Mouse (Mus musculus): ENCODE data around the gene Bdp1. TPM values are rescaled to one million over a fixed set of nuclear protein-coding genes. Genes with fewer than 3 reads are reported as not detected.

Bdp1 gene
- polyA plus RNA-seq, 1 experiment = 53.9 TPM

- Histone ChIP-seq H3K9me3 (replicated peaks; ENCODE audit: control insufficient read depth, insufficient read depth, low read length, poor library complexity, severe bottlenecking) (no peaks in the 10 kb centered on the region), H3K9ac (ENCODE audit: low read depth, poor library complexity, severe bottlenecking) (no peak overlapping the region), H3K36me3 (ENCODE audit: control insufficient read depth, insufficient read depth, low read length, poor library complexity, severe bottlenecking) (no peaks in the 10 kb centered on the region), H3K4me3 (ENCODE audit: low read depth, low read length) (no peak overlapping the region), H3K27me3 (ENCODE audit: control insufficient read depth, insufficient read depth, low read length, poor library complexity, severe bottlenecking) (no peaks in the 10 kb centered on the region), H3K27ac (ENCODE audit: insufficient read depth, low read length) (no peak overlapping the region), H3K4me1 (ENCODE audit: control insufficient read depth, insufficient read depth, low read length) (no peaks in the 10 kb centered on the region)
- TF ChIP-seq CTCF (IDR thresholded peaks at IDR 0.05; ENCODE audit: low read depth, low read length) = peak; percentile 15
- TF ChIP-seq EP300 (IDR thresholded peaks at IDR 0.05; ENCODE audit: insufficient read depth, low read depth, low read length) = no peak
These were observed 105.8 kb downstream of the Bdp1 start for GRCm38 (mm10) chr13:99998099-99998498.

GRCm38 (mm10) chr13:99989592-99989991, 114.3 kb downstream of the Bdp1 start:
- no peaks in the 10 kb centered on the region for H3K9me3 ChIP-seq (replicated peaks; ENCODE audit: control insufficient read depth, insufficient read depth, low read length, poor library complexity, severe bottlenecking)
- H3K4me3 ChIP-seq (ENCODE audit: low read depth, low read length) = no peak overlapping the region
- no peaks in the 10 kb centered on the region for H3K36me3 ChIP-seq (ENCODE audit: control insufficient read depth, insufficient read depth, low read length, poor library complexity, severe bottlenecking)
- H3K27me3 ChIP-seq (ENCODE audit: control insufficient read depth, insufficient read depth, low read length, poor library complexity, severe bottlenecking) = no peaks in the 10 kb centered on the region
- TF ChIP-seq CTCF (IDR thresholded peaks at IDR 0.05; ENCODE audit: low read depth, low read length) (no peak), POLR2A (IDR thresholded peaks at IDR 0.05; ENCODE audit: insufficient read depth, low read length) (no peak), EP300 (IDR thresholded peaks at IDR 0.05; ENCODE audit: insufficient read depth, low read depth, low read length) (no peak)
- H3K27ac ChIP-seq (ENCODE audit: insufficient read depth, low read length) = no peak overlapping the region
- no peaks in the 10 kb centered on the region for H3K4me1 ChIP-seq (ENCODE audit: control insufficient read depth, insufficient read depth, low read length)
- H3K9ac ChIP-seq (ENCODE audit: low read depth, poor library complexity, severe bottlenecking) = no peak overlapping the region

- no peaks in the 10 kb centered on the region for H3K4me1 ChIP-seq (ENCODE audit: control insufficient read depth, insufficient read depth, low read length)
These were observed 120.5 kb downstream of the Bdp1 start for GRCm38 (mm10) chr13:99983320-99983719.

GRCm38 (mm10) chr13:99979406-99979805, 124.5 kb downstream of the Bdp1 start:
- H3K27me3 ChIP-seq (ENCODE audit: control insufficient read depth, insufficient read depth, low read length, poor library complexity, severe bottlenecking) = no peaks in the 10 kb centered on the region
- H3K4me3 ChIP-seq (ENCODE audit: low read depth, low read length) = no peak overlapping the region

More at GRCm38 (mm10) chr13:99983320-99983719, 120.5 kb downstream of the Bdp1 start:
- no peak overlapping the region for H3K9ac ChIP-seq (ENCODE audit: low read depth, poor library complexity, severe bottlenecking)
- no peaks in the 10 kb centered on the region for H3K9me3 ChIP-seq (replicated peaks; ENCODE audit: control insufficient read depth, insufficient read depth, low read length, poor library complexity, severe bottlenecking)
- H3K27ac ChIP-seq (ENCODE audit: insufficient read depth, low read length) = no peak overlapping the region
- TF ChIP-seq EP300 (IDR thresholded peaks at IDR 0.05; ENCODE audit: insufficient read depth, low read depth, low read length) (no peak), CTCF (IDR thresholded peaks at IDR 0.05; ENCODE audit: low read depth, low read length) (no peak), POLR2A (IDR thresholded peaks at IDR 0.05; ENCODE audit: insufficient read depth, low read length) (no peak)
- no peaks in the 10 kb centered on the region for H3K36me3 ChIP-seq (ENCODE audit: control insufficient read depth, insufficient read depth, low read length, poor library complexity, severe bottlenecking)
- H3K4me3 ChIP-seq (ENCODE audit: low read depth, low read length) = no peak overlapping the region
- no peaks in the 10 kb centered on the region for H3K27me3 ChIP-seq (ENCODE audit: control insufficient read depth, insufficient read depth, low read length, poor library complexity, severe bottlenecking)

GRCm38 (mm10) chr13:99970089-99970488, 133.8 kb downstream of the Bdp1 start:
- Histone ChIP-seq H3K9me3 (replicated peaks; ENCODE audit: control insufficient read depth, insufficient read depth, low read length, poor library complexity, severe bottlenecking) (no peaks in the 10 kb centered on the region), H3K9ac (ENCODE audit: low read depth, poor library complexity, severe bottlenecking) (no peak overlapping the region), H3K4me1 (ENCODE audit: control insufficient read depth, insufficient read depth, low read length) (peaks cover 1% of the 10 kb centered on the region), H3K4me3 (ENCODE audit: low read depth, low read length) (no peak overlapping the region), H3K27ac (ENCODE audit: insufficient read depth, low read length) (no peak overlapping the region), H3K36me3 (ENCODE audit: control insufficient read depth, insufficient read depth, low read length, poor library complexity, severe bottlenecking) (no peaks in the 10 kb centered on the region; the same call in 1 of the 2 replicates), H3K27me3 (ENCODE audit: control insufficient read depth, insufficient read depth, low read length, poor library complexity, severe bottlenecking) (no peaks in the 10 kb centered on the region)
- TF ChIP-seq POLR2A (IDR thresholded peaks at IDR 0.05; ENCODE audit: insufficient read depth, low read length) = no peak
- TF ChIP-seq CTCF (IDR thresholded peaks at IDR 0.05; ENCODE audit: low read depth, low read length) = no peak
- no peak for TF ChIP-seq EP300 (IDR thresholded peaks at IDR 0.05; ENCODE audit: insufficient read depth, low read depth, low read length)

More at GRCm38 (mm10) chr13:99979406-99979805, 124.5 kb downstream of the Bdp1 start:
- TF ChIP-seq EP300 (IDR thresholded peaks at IDR 0.05; ENCODE audit: insufficient read depth, low read depth, low read length) (no peak), CTCF (IDR thresholded peaks at IDR 0.05; ENCODE audit: low read depth, low read length) (no peak), POLR2A (IDR thresholded peaks at IDR 0.05; ENCODE audit: insufficient read depth, low read length) (no peak)
- no peak overlapping the region for H3K9ac ChIP-seq (ENCODE audit: low read depth, poor library complexity, severe bottlenecking)
- no peaks in the 10 kb centered on the region for H3K4me1 ChIP-seq (ENCODE audit: control insufficient read depth, insufficient read depth, low read length)
- no peaks in the 10 kb centered on the region for H3K9me3 ChIP-seq (replicated peaks; ENCODE audit: control insufficient read depth, insufficient read depth, low read length, poor library complexity, severe bottlenecking)
- H3K27ac ChIP-seq (ENCODE audit: insufficient read depth, low read length) = no peak overlapping the region
- no peaks in the 10 kb centered on the region for H3K36me3 ChIP-seq (ENCODE audit: control insufficient read depth, insufficient read depth, low read length, poor library complexity, severe bottlenecking)

Other genes starting within 250 kb of the Bdp1 start
- gene Cartpt, start 203.0 kb downstream of the Bdp1 start, polyA plus RNA-seq (2011; ENCODE audit: insufficient read depth, insufficient read length, low read depth, missing spikeins) = not detected in 2 replicates
- gene Mccc2, start 88.4 kb downstream of the Bdp1 start, polyA plus RNA-seq (2011; ENCODE audit: insufficient read depth, insufficient read length, low read depth, missing spikeins) = 19.9 and 20.1 TPM in 2 replicates
- gene Serf1, start 3.9 kb upstream of the Bdp1 start, polyA plus RNA-seq (2011; ENCODE audit: insufficient read depth, insufficient read length, low read depth, missing spikeins) = 14.8 and 16.0 TPM in 2 replicates
- gene Smn1, start 20.8 kb upstream of the Bdp1 start, polyA plus RNA-seq (2011; ENCODE audit: insufficient read depth, insufficient read length, low read depth, missing spikeins) = 77.7 and 91.2 TPM in 2 replicates
- gene Naip2, start 98.0 kb upstream of the Bdp1 start, polyA plus RNA-seq (2011; ENCODE audit: insufficient read depth, insufficient read length, low read depth, missing spikeins) = not detected in 2 replicates
- gene Naip5, start 142.3 kb upstream of the Bdp1 start, polyA plus RNA-seq (2011; ENCODE audit: insufficient read depth, insufficient read length, low read depth, missing spikeins) = not detected in 2 replicates
- gene Naip6, start 213.6 kb upstream of the Bdp1 start, polyA plus RNA-seq (2011; ENCODE audit: insufficient read depth, insufficient read length, low read depth, missing spikeins) = 0.35 and 0.39 TPM in 2 replicates